Mouse (Mus musculus) stomach, postnatal 0 days (tissue): Measurements from ENCODE around the gene Peg10.

ENCODE experiments used
- CTCF ChIP-seq: IDR thresholded peaks from 2 replicates; pipeline ENCODE4 v1.5.1; 2016; ENCODE audit warnings: antibody characterized with exemption, low read depth, mild to moderate bottlenecking, moderate library complexity
- EP300 ChIP-seq: optimal IDR thresholded peaks from 2 replicates; pipeline ENCODE3; 2016; ENCODE audit warnings: antibody characterized with exemption

DNA sequence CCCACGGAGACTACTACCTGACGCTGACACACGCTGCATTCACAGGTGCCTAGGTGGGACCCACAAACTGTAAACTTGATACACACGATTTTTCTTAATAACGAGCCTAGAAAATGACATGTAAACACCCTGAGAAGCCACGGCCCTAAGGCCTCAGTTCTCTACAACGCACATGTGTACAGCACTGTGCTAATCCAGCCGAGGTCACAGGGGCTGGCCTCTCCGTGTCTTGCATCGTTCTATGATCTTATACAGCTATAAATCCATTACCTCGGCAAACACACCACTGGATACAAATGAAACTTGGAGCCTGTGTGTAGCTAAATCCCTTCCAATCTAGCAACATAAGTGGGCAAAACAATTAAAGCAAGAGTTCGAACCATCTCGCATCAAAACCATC, 24.4 kb upstream of the Peg10 start:
- TF ChIP-seq CTCF (no peak), EP300 (no peak)
